Mouse (Mus musculus): ENCODE data around the gene Susd6.
"Not testable (repeated sequence)": the region's sequence is repeated elsewhere in the genome, so short reads cannot be mapped to it uniquely, and the experiment has no call there.

DNA sequence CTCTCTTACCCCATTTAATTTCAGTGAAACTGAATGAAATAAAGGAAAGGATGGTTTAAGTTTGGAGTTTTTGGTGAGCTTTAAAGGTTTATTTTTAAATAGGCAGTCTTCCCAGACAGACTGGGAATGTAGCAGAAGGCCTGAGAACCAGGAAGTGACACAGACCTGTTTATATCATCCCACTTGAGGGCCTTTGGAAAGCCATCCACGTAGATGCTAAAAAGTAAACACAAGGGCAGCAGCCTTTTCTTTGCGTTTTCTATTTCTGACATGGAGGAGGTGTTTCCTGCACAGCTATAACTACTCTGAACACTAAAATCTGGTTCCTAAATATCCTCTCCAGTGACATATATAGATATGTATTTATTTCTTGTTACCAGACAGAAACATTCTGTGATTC, 28.7 kb downstream of the Susd6 start:
- not testable (repeated sequence) for TF ChIP-seq POLR2A, CTCF (IDR thresholded peaks at IDR 0.05; ENCODE audit: insufficient read depth, low read depth, low read length)

All from olfactory bulb, adult 2 months (tissue).